ENCODE assay signal across 24 mouse cellular contexts in genomic region chr8:111604986-111605385, GRCm38 (mm10).
"Had no signal": no experiment of that assay in that cellular context is flagged by ENCODE, and none has a peak within 500 bp of the region (broad histone marks: within the 10 kb centered on the region; RNA-seq: fewer than 3 reads in every experiment).

No protein-coding gene starts in this region.

- H3K9ac ChIP-seq: kidney, embryonic 15.5 days; limb, embryonic 13.5 days; liver, embryonic 12.5 days; liver, embryonic 15.5 days; lung, embryonic 15.5 days; neural tube, embryonic 12.5 days; stomach, embryonic 15.5 days had no signal

- H3K9me3 ChIP-seq: kidney, embryonic 15.5 days; limb, embryonic 10.5 days; limb, embryonic 13.5 days; liver, embryonic 12.5 days; liver, embryonic 15.5 days; lung, embryonic 15.5 days; midbrain, embryonic 10.5 days; neural tube, embryonic 12.5 days; stomach, embryonic 15.5 days had no signal

- H3K27ac ChIP-seq: kidney, embryonic 15.5 days; limb, embryonic 10.5 days; limb, embryonic 13.5 days; liver, embryonic 12.5 days; liver, embryonic 15.5 days; lung, embryonic 15.5 days; midbrain, embryonic 10.5 days; neural tube, embryonic 12.5 days; stomach, embryonic 15.5 days had no signal

- DNase-seq: kidney, adult 11 months; kidney, adult 8-10 months; kidney, postnatal 10 days; kidney, postnatal 36 days; liver; lung, adult 18-20 months; lung, postnatal 10 days; lung, postnatal 36 days; midbrain, embryonic 14.5 days; retina, postnatal 1 day; right cerebral cortex, postnatal 25 days; spleen, adult 18-20 months; thymus, adult 18-20 months; thymus, postnatal 36 days had no signal

- H3K27me3 ChIP-seq: kidney, embryonic 15.5 days; limb, embryonic 13.5 days; liver, embryonic 12.5 days; liver, embryonic 15.5 days; lung, embryonic 15.5 days; neural tube, embryonic 12.5 days; stomach, embryonic 15.5 days had no signal

- H3K4me2 ChIP-seq: kidney, embryonic 15.5 days; limb, embryonic 13.5 days; liver, embryonic 12.5 days; liver, embryonic 15.5 days; lung, embryonic 15.5 days; neural tube, embryonic 12.5 days; stomach, embryonic 15.5 days had no signal

- H3K36me3 ChIP-seq: liver, embryonic 15.5 days; neural tube, embryonic 12.5 days had no signal

- ATAC-seq: liver, embryonic 12.5 days had no signal

- H3K4me1 ChIP-seq: limb, embryonic 10.5 days; midbrain, embryonic 10.5 days; neural tube, embryonic 12.5 days; stomach, embryonic 15.5 days had no signal

- H3K4me3 ChIP-seq: kidney, embryonic 15.5 days; limb, embryonic 10.5 days; limb, embryonic 13.5 days; liver, embryonic 12.5 days; liver, embryonic 15.5 days; lung, embryonic 15.5 days; megakaryocyte, embryonic 14.5 days; midbrain, embryonic 10.5 days; neural tube, embryonic 12.5 days; stomach, embryonic 15.5 days had no signal
